Mouse (Mus musculus): ENCODE data around the gene Mlst8.
A peak's percentile ranks its signal among the peaks of the same experiment; 100 is the strongest.
"Not testable (repeated sequence)": the region's sequence is repeated elsewhere in the genome, so short reads cannot be mapped to it uniquely, and the experiment has no call there.

The Mlst8 gene

DNA sequence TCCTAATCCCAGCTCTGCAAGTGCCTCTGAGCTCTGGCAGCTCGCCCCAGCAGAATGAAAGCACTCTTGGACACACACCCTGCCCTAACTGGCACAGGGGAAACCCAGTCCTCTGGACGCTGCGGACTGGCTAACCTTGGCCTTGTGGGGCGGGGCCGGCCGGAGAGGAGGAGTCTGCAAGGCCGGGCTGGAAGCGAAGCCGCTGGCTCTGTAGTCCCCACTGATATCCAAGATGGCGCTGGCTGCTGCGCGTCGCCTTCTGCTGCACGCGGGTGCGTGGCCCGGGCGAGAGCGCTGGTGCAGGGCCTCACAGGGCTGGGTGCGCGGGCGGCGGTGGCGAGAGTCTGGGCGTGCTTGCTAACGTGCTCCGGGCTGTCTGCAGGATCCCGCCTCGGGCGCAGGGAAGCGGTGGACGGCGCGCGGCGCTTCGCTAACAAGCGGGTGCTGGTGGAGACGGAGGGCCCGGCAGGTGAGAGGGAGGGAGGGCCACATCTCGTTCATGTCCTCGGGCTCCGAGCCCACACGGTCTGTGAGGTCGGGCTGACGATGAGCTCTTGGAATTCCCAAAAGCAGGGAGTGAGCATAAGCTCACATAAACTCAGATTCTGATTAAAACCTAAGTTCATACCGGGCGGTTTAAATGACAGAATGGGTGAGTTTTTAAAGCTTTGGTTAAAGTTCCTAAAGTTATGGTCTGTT is 52.3 kb downstream of the Mlst8 start, which contains the start of gene Eci1:
Gene Eci1 (plus strand): TSS at position 171 of the 699 bp plus-strand sequence.
- peak; percentile 83 to 85 for DNase-seq (ENCODE audit: low spot score in 2 of 2)

DNA sequence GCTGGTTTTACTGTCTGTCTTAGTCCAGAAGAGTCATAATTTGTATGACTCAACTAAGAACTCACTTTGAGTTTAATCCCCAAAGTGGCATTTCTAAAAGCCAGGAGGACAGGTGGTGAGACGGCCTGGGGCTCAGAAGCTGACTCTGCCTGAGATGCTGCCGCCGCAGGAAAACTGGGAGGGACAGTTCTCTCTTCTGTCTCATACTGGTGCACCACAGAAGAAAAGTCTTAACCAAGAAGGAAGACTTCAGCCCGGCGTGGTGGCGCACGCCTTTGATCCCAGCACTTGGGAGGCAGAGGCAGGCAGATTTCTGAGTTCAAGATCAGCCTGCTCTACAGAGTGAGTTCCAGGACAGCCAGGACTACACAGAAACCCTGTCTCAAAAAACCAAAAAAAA is 53.0 kb downstream of the Mlst8 start:
- no peak for DNase-seq (ENCODE audit: low spot score in 2 of 2)

DNA sequence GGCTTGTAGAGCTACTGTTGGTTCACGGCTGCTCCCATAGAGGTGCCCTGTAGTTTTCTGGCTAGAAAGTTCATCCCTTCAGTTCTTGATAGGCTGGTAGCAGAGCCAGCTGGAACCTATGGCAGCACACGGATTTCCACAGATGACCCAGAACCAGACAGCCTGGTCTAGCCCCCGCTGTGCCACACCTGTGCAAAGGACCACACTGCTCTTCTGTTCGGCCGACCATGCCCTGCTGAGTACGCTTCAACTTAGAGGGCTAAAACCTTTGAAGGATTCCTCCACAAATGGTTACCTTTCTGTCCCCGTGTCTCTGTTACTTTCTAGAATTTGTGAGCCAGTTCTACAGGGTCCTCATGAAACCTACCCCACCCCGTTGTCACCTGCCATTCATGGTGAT is 53.6 kb downstream of the Mlst8 start:
- DNase-seq (ENCODE audit: low spot score in 2 of 2) = not testable (repeated sequence)

DNA sequence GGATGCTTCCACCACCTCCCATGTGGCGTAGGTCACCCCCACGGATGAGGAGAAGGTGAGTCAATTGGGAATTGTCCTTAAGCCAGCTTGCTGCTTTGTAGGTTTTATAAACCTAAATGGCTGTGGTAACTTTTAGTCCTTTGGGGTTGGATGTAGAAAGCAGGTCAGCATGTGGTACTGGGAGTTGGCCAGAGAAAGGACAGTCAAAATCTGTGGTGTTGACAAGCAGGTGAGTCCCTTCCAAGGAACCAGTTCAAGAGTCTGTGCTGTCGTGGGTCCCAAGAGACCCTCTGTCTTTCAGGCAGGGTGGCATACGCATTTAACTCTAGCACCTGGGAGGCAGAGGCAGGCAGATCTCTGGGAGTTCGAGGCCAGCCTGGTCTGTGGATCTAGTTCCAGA is 54.4 kb downstream of the Mlst8 start:
- DNase-seq (ENCODE audit: low spot score in 2 of 2) = no peak
